ENCODE assay signal across 22 mouse cellular contexts in genomic region chr1:43457012-43457766, GRCm38 (mm10). TPM values are rescaled to one million over a fixed set of nuclear protein-coding genes. Genes with fewer than 3 reads are reported as not detected.
DNase-seq lines count a peak whose midpoint lies in the region; ATAC-seq lines count a peak whose summit lies in the region.
"Had no signal": no experiment of that assay in that cellular context is flagged by ENCODE, and none has a peak within 500 bp of the region (broad histone marks: within the 10 kb centered on the region; RNA-seq: fewer than 3 reads in every experiment).

No protein-coding gene starts in this region.

- peak; percentile 64 for DNase-seq in 416B (ENCODE audit: low read depth)
- DNase-seq in retina, embryonic 14.5 days (ENCODE audit: low spot score) = no peak
- DNase-seq in gastrocnemius, postnatal 10 days = no peak
- no peak for DNase-seq in spleen, postnatal 10 days (ENCODE audit: low spot score in 2 of 2)
- DNase-seq: adrenal gland, adult 2 months; cerebellum, adult 8-10 months; gastrocnemius, postnatal 36 days; heart, postnatal 10 days; lung, adult 2 months; midbrain, embryonic 14.5 days; right cerebral cortex, postnatal 25 days; thymus, postnatal 25 days had no signal

- H3K4me2 ChIP-seq in kidney, embryonic 15.5 days = no peak overlapping the region
- H3K4me2 ChIP-seq: forebrain, embryonic 13.5 days; hindbrain, embryonic 12.5 days; limb, embryonic 15.5 days had no signal

- no peaks in the 10 kb centered on the region for H3K9me3 ChIP-seq in megakaryocyte, embryonic 14.5 days
- no peaks in the 10 kb centered on the region for H3K9me3 ChIP-seq in kidney, embryonic 15.5 days (replicated peaks)
- H3K9me3 ChIP-seq: forebrain, embryonic 13.5 days; heart, embryonic 10.5 days; hindbrain, embryonic 12.5 days; limb, embryonic 15.5 days had no signal

- H3K4me3 ChIP-seq in megakaryocyte, embryonic 14.5 days (replicated peaks) = peak overlapping the region; percentile 67
- no peak overlapping the region for H3K4me3 ChIP-seq in kidney, embryonic 15.5 days (replicated peaks)
- H3K4me3 ChIP-seq: forebrain, embryonic 13.5 days; heart, embryonic 10.5 days; hindbrain, embryonic 12.5 days; limb, embryonic 15.5 days had no signal

- peaks cover 90% of the 10 kb centered on the region for H3K36me3 ChIP-seq in megakaryocyte, embryonic 14.5 days (replicated peaks; ENCODE audit: low read length)
- H3K36me3 ChIP-seq in kidney, embryonic 15.5 days = peaks cover 13% of the 10 kb centered on the region
- H3K36me3 ChIP-seq: limb, embryonic 15.5 days had no signal

- no peaks in the 10 kb centered on the region for H3K27me3 ChIP-seq in megakaryocyte, embryonic 14.5 days (replicated peaks)
- H3K27me3 ChIP-seq in kidney, embryonic 15.5 days = no peaks in the 10 kb centered on the region
- H3K27me3 ChIP-seq: forebrain, embryonic 13.5 days; hindbrain, embryonic 12.5 days; limb, embryonic 15.5 days had no signal

- H3K4me1 ChIP-seq in megakaryocyte, embryonic 14.5 days = peaks cover 98% of the 10 kb centered on the region
- H3K4me1 ChIP-seq in kidney, embryonic 15.5 days = peaks cover 36% of the 10 kb centered on the region

- no peak overlapping the region for H3K27ac ChIP-seq in kidney, embryonic 15.5 days
- H3K27ac ChIP-seq: forebrain, embryonic 13.5 days; heart, embryonic 10.5 days; hindbrain, embryonic 12.5 days; limb, embryonic 15.5 days; macrophage had no signal

- WGBS in kidney, embryonic 15.5 days = 85% methylated on average over 7 of the region's 7 CpGs

- no peak overlapping the region for H3K9ac ChIP-seq in kidney, embryonic 15.5 days
- H3K9ac ChIP-seq: forebrain, embryonic 13.5 days; hindbrain, embryonic 12.5 days; limb, embryonic 15.5 days had no signal

- ATAC-seq in CD4-positive, CD25-positive, alpha-beta regulatory T cell, adult 4 months = peak; percentile 71
- peak; percentile 75 for ATAC-seq in granulocyte monocyte progenitor cell, adult 5-6 weeks (replicated peaks; ENCODE audit: poor library complexity, severe bottlenecking)
- no peak for ATAC-seq in kidney, embryonic 15.5 days (replicated peaks; ENCODE audit: low FRiP score)
- ATAC-seq: forebrain, embryonic 13.5 days; intestine, embryonic 16.5 days had no signal

RNA-seq across cellular contexts. Expression of gene Nck2, which starts 12.8 kb away (rescaled TPM):
- 10 to 100 TPM; 16.0 to 22.3 TPM for polyA plus RNA-seq in CD4-positive, CD25-positive, alpha-beta regulatory T cell, adult 4 months (2017; shearing (Covaris generic))
- total RNA-seq in granulocyte monocyte progenitor cell, adult 5-6 weeks (2014; fragmentation: Nextera tagmentation) = 14.8 and 23.3 TPM in 2 replicates
- total RNA-seq in granulocyte monocyte progenitor cell, adult 5-6 weeks (2017) = 11.9 and 13.1 TPM in 2 replicates
- polyA plus RNA-seq in megakaryocyte, embryonic 14.5 days (2012; ENCODE audit: insufficient read depth, low replicate concordance) = 106 and 185 TPM in 2 replicates
- polyA plus RNA-seq in kidney, embryonic 15.5 days (2015; fragmentation: Nextera tagmentation; extraction: Ambion mirVana) = 46.0 and 48.3 TPM in 2 replicates
- 10 to 100 TPM; 30.2 to 38.0 TPM for total RNA-seq in gastrocnemius, postnatal 10 days (2021)
